Mouse (Mus musculus): ENCODE results near the gene Pcdh17. TPM values are rescaled to one million over a fixed set of nuclear protein-coding genes. Genes with fewer than 3 reads are reported as not detected.

Pcdh17 gene
- polyA plus RNA-seq (2015; fragmentation: Nextera tagmentation; extraction: Ambion mirVana): 34.7 and 37.7 TPM in 2 replicates

GRCm38 (mm10) chr14:84443288-84443686 is at the start of gene Pcdh17:
Gene Pcdh17 (plus strand): TSS chr14:84443563.
- H3K4me3 ChIP-seq: peak within 1 kb of the TSS; percentile 80
- H3K4me2 ChIP-seq: peak within 1 kb of the TSS; percentile 91
- H3K4me1 ChIP-seq: peaks cover 18% of the 10 kb centered on the region
- no peaks in the 10 kb centered on the region for H3K36me3 ChIP-seq (replicated peaks)
- H3K27ac ChIP-seq: peak within 1 kb of the TSS; percentile 81
- WGBS: under 1% methylated on average over 31 of the region's 31 CpGs
- no peaks in the 10 kb centered on the region for H3K9me3 ChIP-seq
- H3K9ac ChIP-seq: peak within 1 kb of the TSS; percentile 68
- H3K27me3 ChIP-seq (replicated peaks): no peaks in the 10 kb centered on the region
- ATAC-seq (replicated peaks): peak; percentile 92

- no peak for ATAC-seq (replicated peaks)
- no peaks in the 10 kb centered on the region for H3K4me1 ChIP-seq
- no peak overlapping the region for H3K4me3 ChIP-seq
- H3K27ac ChIP-seq: no peak overlapping the region
- no peaks in the 10 kb centered on the region for H3K27me3 ChIP-seq (replicated peaks)
- no peaks in the 10 kb centered on the region for H3K9me3 ChIP-seq
- no peak overlapping the region for H3K4me2 ChIP-seq
- H3K9ac ChIP-seq: no peak overlapping the region
- H3K36me3 ChIP-seq (replicated peaks): no peaks in the 10 kb centered on the region
- WGBS: 88% methylated on average over 1 of the region's 1 CpGs
These were observed 46.2 kb upstream of the Pcdh17 start for GRCm38 (mm10) chr14:84397137-84397536.

DNA sequence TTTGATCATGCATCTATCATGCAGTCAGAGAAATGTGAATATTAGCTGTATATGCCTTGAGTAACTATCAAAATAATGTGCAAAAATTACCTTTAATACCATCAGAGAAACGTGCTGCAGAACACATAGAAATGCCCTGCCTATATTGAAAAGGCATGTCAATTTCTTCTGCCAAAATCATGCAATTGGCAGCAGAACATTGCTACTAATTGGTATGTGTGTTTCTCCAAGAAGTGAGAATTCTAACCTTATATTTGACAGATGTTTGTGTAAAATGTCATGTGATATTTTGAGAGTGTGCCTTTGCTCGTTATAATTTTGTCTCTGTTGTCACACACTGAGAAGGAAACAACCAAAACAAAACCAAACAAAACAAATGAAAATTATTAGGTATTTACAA is 18.6 kb upstream of the Pcdh17 start:
- no peaks in the 10 kb centered on the region for H3K27me3 ChIP-seq (replicated peaks)
- no peaks in the 10 kb centered on the region for H3K4me1 ChIP-seq
- H3K4me2 ChIP-seq: no peak overlapping the region
- H3K36me3 ChIP-seq (replicated peaks): no peaks in the 10 kb centered on the region
- no peaks in the 10 kb centered on the region for H3K9me3 ChIP-seq
- no peak overlapping the region for H3K27ac ChIP-seq
- ATAC-seq (replicated peaks): no peak
- H3K9ac ChIP-seq: no peak overlapping the region
- no peak overlapping the region for H3K4me3 ChIP-seq
- WGBS: 69% methylated on average over 2 of the region's 2 CpGs

- no peak overlapping the region for H3K4me2 ChIP-seq
- no peak for ATAC-seq (replicated peaks)
- no peaks in the 10 kb centered on the region for H3K36me3 ChIP-seq (replicated peaks)
- no peaks in the 10 kb centered on the region for H3K9me3 ChIP-seq
- no peaks in the 10 kb centered on the region for H3K4me1 ChIP-seq
- no peak overlapping the region for H3K4me3 ChIP-seq
- no peak overlapping the region for H3K9ac ChIP-seq
- H3K27me3 ChIP-seq (replicated peaks): no peaks in the 10 kb centered on the region
- no peak overlapping the region for H3K27ac ChIP-seq
These were observed 16.7 kb upstream of the Pcdh17 start for GRCm38 (mm10) chr14:84426616-84427015.

GRCm38 (mm10) chr14:84438066-84438770 is 5.1 kb upstream of the Pcdh17 start:
- ATAC-seq (replicated peaks): peak; percentile 75
- no peak overlapping the region for H3K9ac ChIP-seq
- WGBS: 24% methylated on average over 11 of the region's 11 CpGs

DNA sequence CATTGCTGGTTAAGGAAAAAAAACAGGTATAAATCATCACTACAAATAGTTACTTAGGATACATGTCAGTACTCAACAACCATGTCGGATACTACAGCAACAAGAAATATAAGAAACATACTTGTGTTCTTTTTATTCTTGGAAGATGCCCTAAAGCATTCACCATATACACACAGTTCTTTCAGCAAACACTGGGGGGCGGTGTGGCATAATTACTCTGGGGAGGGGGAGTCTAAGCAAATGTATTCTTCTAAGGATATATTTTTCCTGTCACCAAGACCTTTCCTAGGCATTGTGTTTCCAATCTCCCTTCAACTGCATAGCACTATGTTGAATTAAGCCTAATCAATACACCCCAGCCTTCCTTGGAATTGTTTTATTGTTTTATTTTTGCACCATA is 2.5 kb upstream of the Pcdh17 start:
- Histone ChIP-seq H3K9me3 (no peaks in the 10 kb centered on the region), H3K4me3 (no peak overlapping the region), H3K27me3 (replicated peaks) (no peaks in the 10 kb centered on the region), H3K27ac (no peak overlapping the region), H3K9ac (no peak overlapping the region), H3K36me3 (replicated peaks) (no peaks in the 10 kb centered on the region), H3K4me2 (no peak overlapping the region), H3K4me1 (no peaks in the 10 kb centered on the region)
- ATAC-seq (replicated peaks): no peak
- 20% methylated on average over 2 of the region's 2 CpGs for WGBS

More at GRCm38 (mm10) chr14:84438066-84438770, 5.1 kb upstream of the Pcdh17 start:
- Histone ChIP-seq H3K27me3 (replicated peaks) (no peaks in the 10 kb centered on the region), H3K27ac (no peak overlapping the region), H3K4me3 (no peak overlapping the region), H3K4me1 (no peaks in the 10 kb centered on the region), H3K4me2 (no peak overlapping the region), H3K9me3 (no peaks in the 10 kb centered on the region), H3K36me3 (replicated peaks) (no peaks in the 10 kb centered on the region)

DNA sequence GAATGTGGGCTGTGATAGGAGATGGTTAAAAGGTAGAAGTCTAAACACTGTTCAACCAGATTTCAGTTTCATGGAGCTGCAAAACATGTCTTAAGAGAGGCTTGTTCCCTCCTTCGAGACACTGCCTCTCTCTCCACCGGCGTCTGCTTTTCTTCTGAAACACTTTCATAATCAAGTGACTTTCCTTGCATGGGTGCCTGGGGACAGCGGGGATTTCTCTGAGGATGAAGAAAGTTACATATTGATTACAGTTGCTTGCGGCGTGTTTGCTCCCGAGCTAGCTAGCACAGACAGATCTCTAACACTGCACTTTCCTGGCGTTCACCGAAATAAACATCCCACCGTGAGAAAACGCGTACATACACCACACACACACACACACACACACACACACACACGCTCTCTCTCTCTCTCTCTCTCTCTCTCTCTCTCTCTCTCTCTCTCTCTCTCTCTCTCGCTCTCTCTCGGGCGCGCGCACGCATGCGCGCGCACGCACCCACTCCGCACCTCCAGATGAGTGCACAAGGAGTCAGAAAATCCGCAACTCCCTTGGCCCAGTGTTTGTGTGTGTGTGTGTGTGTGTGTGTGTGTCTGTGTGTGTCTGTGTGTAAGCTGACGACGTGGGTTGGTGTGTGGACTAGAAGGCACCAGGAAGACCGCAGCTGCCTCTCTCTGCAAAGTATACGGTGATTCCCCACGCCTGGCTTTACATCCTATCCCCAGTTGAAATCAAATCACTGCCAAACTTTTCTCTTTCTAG is 655 bp upstream of the Pcdh17 start:
- peak overlapping the region; percentile 80 for H3K4me3 ChIP-seq
- no peaks in the 10 kb centered on the region for H3K36me3 ChIP-seq (replicated peaks)
- H3K4me1 ChIP-seq: peaks cover 12% of the 10 kb centered on the region
- ATAC-seq (replicated peaks): peak; percentile 58
- peak overlapping the region; percentile 81 for H3K27ac ChIP-seq
- no peaks in the 10 kb centered on the region for H3K27me3 ChIP-seq (replicated peaks)
- H3K9ac ChIP-seq: peak overlapping the region; percentile 68
- under 1% methylated on average over 29 of the region's 30 CpGs for WGBS
- H3K9me3 ChIP-seq: no peaks in the 10 kb centered on the region
- peak overlapping the region; percentile 91 for H3K4me2 ChIP-seq

GRCm38 (mm10) chr14:84443761-84444160 is 398 bp downstream of the Pcdh17 start:
- no peak for ATAC-seq (replicated peaks)
- H3K27ac ChIP-seq: peak overlapping the region; percentile 81
- peak overlapping the region; percentile 80 for H3K4me3 ChIP-seq
- H3K9ac ChIP-seq: peak overlapping the region; percentile 68
- peak overlapping the region; percentile 91 for H3K4me2 ChIP-seq
- H3K36me3 ChIP-seq (replicated peaks): no peaks in the 10 kb centered on the region
- under 1% methylated on average over 13 of the region's 13 CpGs for WGBS
- no peaks in the 10 kb centered on the region for H3K9me3 ChIP-seq
- peaks cover 22% of the 10 kb centered on the region for H3K4me1 ChIP-seq
- H3K27me3 ChIP-seq (replicated peaks): no peaks in the 10 kb centered on the region

DNA sequence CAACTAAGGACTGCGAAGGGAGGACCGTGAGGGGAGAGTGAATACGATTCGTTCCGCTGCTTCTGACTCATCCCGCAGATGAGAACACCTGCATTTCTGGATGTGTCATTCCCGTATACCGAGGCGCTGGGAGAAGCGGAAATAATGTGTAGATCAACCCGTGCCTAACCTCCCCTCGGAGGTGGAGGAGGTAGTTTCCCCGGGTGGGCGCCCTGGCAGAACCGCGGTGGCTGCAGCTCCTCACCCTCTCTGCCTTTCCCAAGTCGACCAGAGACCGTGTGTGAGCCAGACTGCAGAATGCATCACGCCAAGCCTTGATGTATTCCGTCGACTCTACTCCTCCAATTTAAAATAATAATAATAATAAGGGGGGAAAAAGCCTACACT is 906 bp downstream of the Pcdh17 start:
- Histone ChIP-seq H3K9ac (peak overlapping the region; percentile 68), H3K4me3 (peak overlapping the region; percentile 80), H3K4me1 (peaks cover 22% of the 10 kb centered on the region), H3K27me3 (replicated peaks) (no peaks in the 10 kb centered on the region), H3K27ac (peak overlapping the region; percentile 81), H3K36me3 (replicated peaks) (no peaks in the 10 kb centered on the region), H3K4me2 (peak overlapping the region; percentile 91), H3K9me3 (no peaks in the 10 kb centered on the region)
- ATAC-seq (replicated peaks): no peak
- WGBS: under 1% methylated on average over 21 of the region's 21 CpGs

DNA sequence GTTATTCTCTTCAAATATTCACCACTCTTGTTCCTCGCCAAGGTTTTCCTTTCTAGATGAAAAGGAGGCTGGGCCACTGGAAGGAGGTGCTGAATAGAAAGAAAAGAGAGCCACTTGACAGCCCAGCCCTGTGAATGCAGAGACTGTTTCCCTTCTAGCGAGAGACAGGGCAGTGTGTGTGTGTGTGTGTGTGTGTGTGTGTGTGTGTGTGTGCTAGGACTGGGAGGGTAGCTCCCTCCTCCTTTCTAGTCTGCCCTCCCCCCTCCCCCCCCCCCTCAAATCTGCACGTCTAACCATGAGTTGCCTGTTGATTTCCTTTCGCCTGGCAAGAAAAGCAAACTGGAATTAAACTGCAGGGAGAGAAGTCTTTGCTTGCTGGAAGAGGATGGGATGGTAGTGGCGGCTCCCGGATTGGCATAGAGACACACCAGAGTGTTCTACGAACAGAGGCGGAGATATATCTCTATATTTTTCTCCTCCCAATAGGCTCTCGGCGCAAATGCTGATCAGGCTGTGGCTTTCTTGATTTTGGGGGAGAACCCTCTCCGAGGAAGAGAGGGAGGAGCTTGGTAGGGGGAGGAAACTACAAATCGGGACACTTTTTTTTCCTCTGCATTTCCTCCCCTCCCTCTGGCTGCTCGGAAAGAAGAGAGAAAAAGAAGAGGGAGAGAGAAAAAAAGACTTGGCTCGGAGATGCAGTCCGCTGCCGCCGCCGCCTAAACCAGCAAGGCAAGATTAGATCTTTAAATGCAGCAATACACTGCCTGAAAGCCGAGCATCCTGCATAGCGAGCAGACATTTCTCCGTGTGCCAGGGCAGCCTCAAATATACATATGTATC is 1.5 kb downstream of the Pcdh17 start:
- Histone ChIP-seq H3K9ac (peak overlapping the region; percentile 68), H3K27me3 (replicated peaks) (no peaks in the 10 kb centered on the region), H3K9me3 (no peaks in the 10 kb centered on the region), H3K4me2 (peak overlapping the region; percentile 91), H3K27ac (peak overlapping the region; percentile 81), H3K4me1 (peaks cover 22% of the 10 kb centered on the region), H3K4me3 (peak overlapping the region; percentile 80), H3K36me3 (replicated peaks) (no peaks in the 10 kb centered on the region)
- peak; percentile 1; the same call in 1 of the 2 replicates for ATAC-seq (replicated peaks)
- 0% methylated on average over 21 of the region's 21 CpGs for whole genome bisulfite sequencing

- Histone ChIP-seq H3K9me3 (no peaks in the 10 kb centered on the region), H3K4me2 (peak overlapping the region; percentile 91), H3K27me3 (replicated peaks) (no peaks in the 10 kb centered on the region), H3K36me3 (replicated peaks) (no peaks in the 10 kb centered on the region), H3K9ac (peak overlapping the region; percentile 68), H3K4me1 (peaks cover 23% of the 10 kb centered on the region), H3K27ac (peak overlapping the region; percentile 81), H3K4me3 (peak overlapping the region; percentile 80)
- WGBS: under 1% methylated on average over 59 of the region's 59 CpGs
- peak; percentile 8; the same call in 1 of the 2 replicates for ATAC-seq (replicated peaks)
These were observed 2.4 kb downstream of the Pcdh17 start for GRCm38 (mm10) chr14:84445503-84446410.

Data from midbrain, embryonic 15.5 days (tissue).